ENCODE assay signal across 21 mouse cellular contexts in the genomic region with DNA sequence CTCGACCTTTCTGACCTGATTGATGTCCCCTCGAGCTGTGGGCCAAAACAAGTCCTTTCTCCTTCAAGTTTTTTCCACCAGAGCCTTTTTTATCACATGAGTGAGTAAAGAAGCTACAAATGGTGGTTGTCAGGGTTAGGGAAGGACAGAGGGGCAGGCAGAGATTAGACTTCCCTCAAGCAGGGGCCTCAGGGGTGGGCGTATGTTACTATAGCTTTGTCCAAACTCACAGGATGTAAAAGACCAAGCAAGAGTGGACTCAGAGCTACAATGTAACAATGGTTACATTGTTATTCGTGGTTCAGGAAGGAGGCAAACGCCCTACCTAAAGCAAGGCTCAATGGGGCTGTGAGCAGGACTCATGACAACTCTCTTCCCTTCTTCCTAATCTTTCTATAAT. TPM values are rescaled to one million over a fixed set of nuclear protein-coding genes. Genes with fewer than 3 reads are reported as not detected.
A peak's percentile ranks its signal among the peaks of the same experiment; 100 is the strongest.
DNase-seq lines count a peak whose midpoint lies in the region; ATAC-seq and TF ChIP-seq lines count a peak whose summit lies in the region.
"Had no signal": no experiment of that assay in that cellular context is flagged by ENCODE, and none has a peak within 500 bp of the region (broad histone marks: within the 10 kb centered on the region; RNA-seq: fewer than 3 reads in every experiment).

No protein-coding gene starts in this region.

- H3K4me1 ChIP-seq in forebrain, embryonic 10.5 days, result no peaks in the 10 kb centered on the region
- H3K4me1 ChIP-seq in forebrain, postnatal 0 days (ENCODE audit: insufficient read depth), result no peaks in the 10 kb centered on the region
- H3K4me1 ChIP-seq in hindbrain, embryonic 10.5 days (replicated peaks), result peaks cover 4% of the 10 kb centered on the region; the same call in 1 of the 2 replicates
- no peaks in the 10 kb centered on the region for H3K4me1 ChIP-seq in hindbrain, embryonic 16.5 days (ENCODE audit: control insufficient read depth, insufficient read depth, low read depth, low read length)
- no peaks in the 10 kb centered on the region for H3K4me1 ChIP-seq in midbrain, postnatal 0 days (ENCODE audit: insufficient read depth, low read length)
- H3K4me1 ChIP-seq: forebrain, embryonic 15.5 days; hindbrain, embryonic 15.5 days had no signal

- H3K4me3 ChIP-seq in forebrain, embryonic 10.5 days, result no peak overlapping the region
- H3K4me3 ChIP-seq in forebrain, postnatal 0 days (ENCODE audit: low read depth, low read length), result no peak overlapping the region
- no peak overlapping the region for H3K4me3 ChIP-seq in hindbrain, embryonic 10.5 days
- no peak overlapping the region for H3K4me3 ChIP-seq in hindbrain, embryonic 16.5 days (ENCODE audit: low read length)
- no peak overlapping the region for H3K4me3 ChIP-seq in midbrain, postnatal 0 days (ENCODE audit: low read depth, low read length)
- H3K4me3 ChIP-seq: embryonic facial prominence, embryonic 15.5 days; erythroblast, embryonic 14.5 days; forebrain, embryonic 15.5 days; hindbrain, embryonic 15.5 days had no signal

- no peaks in the 10 kb centered on the region for H3K36me3 ChIP-seq in forebrain, embryonic 10.5 days (replicated peaks)
- H3K36me3 ChIP-seq in forebrain, postnatal 0 days (ENCODE audit: insufficient read depth), result no peaks in the 10 kb centered on the region
- H3K36me3 ChIP-seq in hindbrain, embryonic 10.5 days, result no peaks in the 10 kb centered on the region
- no peaks in the 10 kb centered on the region for H3K36me3 ChIP-seq in hindbrain, embryonic 16.5 days (ENCODE audit: control insufficient read depth, insufficient read depth, low read length)
- no peaks in the 10 kb centered on the region for H3K36me3 ChIP-seq in midbrain, postnatal 0 days (ENCODE audit: insufficient read depth, low read length)
- H3K36me3 ChIP-seq: embryonic facial prominence, embryonic 15.5 days; forebrain, embryonic 15.5 days; hindbrain, embryonic 15.5 days had no signal

- H3K27ac ChIP-seq in forebrain, embryonic 10.5 days, result 0 out of 2 replicates have a peak overlapping the region, but pooled peaks have one; percentile 15
- no peak overlapping the region for H3K27ac ChIP-seq in forebrain, postnatal 0 days (ENCODE audit: low read depth, low read length)
- H3K27ac ChIP-seq in hindbrain, embryonic 10.5 days, result 0 out of 2 replicates have a peak overlapping the region, but pooled peaks have one; percentile 17
- H3K27ac ChIP-seq in hindbrain, embryonic 16.5 days (ENCODE audit: low read depth, low read length), result no peak overlapping the region
- H3K27ac ChIP-seq in midbrain, postnatal 0 days (ENCODE audit: low read depth, low read length), result no peak overlapping the region
- H3K27ac ChIP-seq: embryonic facial prominence, embryonic 15.5 days; forebrain, embryonic 15.5 days; hindbrain, embryonic 15.5 days had no signal

- no peaks in the 10 kb centered on the region for H3K27me3 ChIP-seq in forebrain, embryonic 10.5 days (ENCODE audit: poor library complexity, severe bottlenecking)
- no peaks in the 10 kb centered on the region for H3K27me3 ChIP-seq in forebrain, postnatal 0 days (ENCODE audit: insufficient read depth, low read length)
- no peaks in the 10 kb centered on the region for H3K27me3 ChIP-seq in hindbrain, embryonic 10.5 days (ENCODE audit: insufficient read depth, poor library complexity, severe bottlenecking)
- no peaks in the 10 kb centered on the region for H3K27me3 ChIP-seq in hindbrain, embryonic 16.5 days (replicated peaks; ENCODE audit: control insufficient read depth, insufficient read depth, low read length)
- H3K27me3 ChIP-seq in midbrain, postnatal 0 days (ENCODE audit: insufficient read depth, low read length), result no peaks in the 10 kb centered on the region
- H3K27me3 ChIP-seq: embryonic facial prominence, embryonic 15.5 days; forebrain, embryonic 15.5 days; hindbrain, embryonic 15.5 days had no signal

- 64% methylated on average over 5 of the region's 5 CpGs for WGBS in forebrain, embryonic 10.5 days
- WGBS in forebrain, postnatal 0 days, result 68% methylated on average over 5 of the region's 5 CpGs
- 56% methylated on average over 5 of the region's 5 CpGs for WGBS in hindbrain, embryonic 10.5 days
- WGBS in hindbrain, embryonic 16.5 days, result 68% methylated on average over 5 of the region's 5 CpGs
- WGBS in midbrain, postnatal 0 days, result 59% methylated on average over 5 of the region's 5 CpGs

- TF ChIP-seq CTCF in forebrain, postnatal 0 days (IDR thresholded peaks at IDR 0.05; ENCODE audit: low read depth), result no peak
- no peak for TF ChIP-seq CTCF in midbrain, postnatal 0 days (IDR thresholded peaks at IDR 0.05)

- H3K9ac ChIP-seq in forebrain, postnatal 0 days, result no peak overlapping the region
- H3K9ac ChIP-seq in hindbrain, embryonic 16.5 days (ENCODE audit: low read depth, low read length), result no peak overlapping the region
- no peak overlapping the region for H3K9ac ChIP-seq in midbrain, postnatal 0 days (replicated peaks; ENCODE audit: low read length, poor library complexity, severe bottlenecking)
- H3K9ac ChIP-seq: embryonic facial prominence, embryonic 15.5 days; forebrain, embryonic 15.5 days; hindbrain, embryonic 15.5 days had no signal

- ATAC-seq in forebrain, postnatal 0 days, result no peak
- no peak for ATAC-seq in hindbrain, embryonic 16.5 days
- no peak for ATAC-seq in midbrain, postnatal 0 days (ENCODE audit: low FRiP score)
- ATAC-seq: CD4-positive, CD25-positive, alpha-beta regulatory T cell, adult 4 months; forebrain, embryonic 15.5 days; inflammation-experienced regulatory T-cells, adult 6 months had no signal

- H3K9me3 ChIP-seq in forebrain, embryonic 10.5 days, result no peaks in the 10 kb centered on the region
- no peaks in the 10 kb centered on the region for H3K9me3 ChIP-seq in forebrain, postnatal 0 days (ENCODE audit: low read length)
- no peaks in the 10 kb centered on the region for H3K9me3 ChIP-seq in hindbrain, embryonic 10.5 days
- no peaks in the 10 kb centered on the region for H3K9me3 ChIP-seq in hindbrain, embryonic 16.5 days (ENCODE audit: control insufficient read depth, low read length)
- H3K9me3 ChIP-seq in midbrain, postnatal 0 days (ENCODE audit: low read length), result no peaks in the 10 kb centered on the region
- H3K9me3 ChIP-seq: embryonic facial prominence, embryonic 15.5 days; forebrain, embryonic 15.5 days; hindbrain, embryonic 15.5 days had no signal

- H3K4me2 ChIP-seq in forebrain, postnatal 0 days (ENCODE audit: low read depth), result no peak overlapping the region
- H3K4me2 ChIP-seq in hindbrain, embryonic 16.5 days (ENCODE audit: low read length), result no peak overlapping the region
- no peak overlapping the region for H3K4me2 ChIP-seq in midbrain, postnatal 0 days (ENCODE audit: low read depth, low read length, poor library complexity, severe bottlenecking)
- H3K4me2 ChIP-seq: embryonic facial prominence, embryonic 15.5 days; forebrain, embryonic 15.5 days; heart, embryonic 11.5 days; hindbrain, embryonic 15.5 days had no signal

- no peak for DNase-seq in forebrain, embryonic 10.5 days (ENCODE audit: extremely low spot score, low spot score)
- no peak for DNase-seq in forebrain, postnatal 0 days
- DNase-seq in hindbrain, embryonic 10.5 days (ENCODE audit: low spot score), result no peak
- peak; percentile 27 for DNase-seq in testis, postnatal 10 days (ENCODE audit: low spot score)
- DNase-seq in testis, postnatal 14 days (ENCODE audit: low spot score), result no peak
- DNase-seq in midbrain, postnatal 0 days (ENCODE audit: low spot score), result no peak
- DNase-seq: adrenal gland, postnatal 10 days; B cell, adult 2 months; cerebellum, adult 11 months; cerebellum, adult 8-10 months; cerebellum, postnatal 14 days; embryo, embryonic 11 days; heart, adult 18-20 months had no signal

RNA-seq across cellular contexts. Expression of gene Sik1, which starts 43.3 kb away (rescaled TPM):
- polyA plus RNA-seq in forebrain, embryonic 10.5 days (2016; fragmentation: Nextera tagmentation; extraction: Ambion mirVana), result 10.0 and 11.4 TPM in 2 replicates
- total RNA-seq in forebrain, postnatal 0 days (2014; rRNA removed), result 34.6 and 42.2 TPM in 2 replicates
- 18.6 and 19.4 TPM in 2 replicates for polyA plus RNA-seq in forebrain, postnatal 0 days (2015; fragmentation: Nextera tagmentation; extraction: Ambion mirVana)
- polyA plus RNA-seq in hindbrain, embryonic 10.5 days (2016; fragmentation: Nextera tagmentation; extraction: Ambion mirVana), result 14.0 and 14.3 TPM in 2 replicates
- 16.2 and 17.4 TPM in 2 replicates for polyA plus RNA-seq in hindbrain, embryonic 16.5 days (2015; fragmentation: Nextera tagmentation; extraction: Ambion mirVana)
- 48.5 and 54.2 TPM in 2 replicates for total RNA-seq in midbrain, postnatal 0 days (2014; rRNA removed)
- 17.6 and 22.3 TPM in 2 replicates for polyA plus RNA-seq in midbrain, postnatal 0 days (2015; fragmentation: Nextera tagmentation; extraction: Ambion mirVana)

Comparison
In these comparisons a context has a peak if more than half of its experiments do, and no peak if none do; other contexts are left out.
1. H3K27ac ChIP-seq: peak in forebrain, embryonic 10.5 days (single experiment) and hindbrain, embryonic 10.5 days (single experiment); none in forebrain, postnatal 0 days (single experiment), hindbrain, embryonic 16.5 days (single experiment) and midbrain, postnatal 0 days (single experiment).